Mouse (Mus musculus) inflammation-experienced regulatory T-cells (primary cell): ENCODE data around the gene Sephs1. TPM values are rescaled to one million over a fixed set of nuclear protein-coding genes. Genes with fewer than 3 reads are reported as not detected.

Experiments
- polyA plus RNA-seq, 2 experiments: library from polyadenylated mRNA; unstranded; fragments of 100-300 nt; shearing (Covaris generic); gene quantifications; one replicate each; pipeline ENCODE4 v1.2.1; 2017

Sephs1 gene
- polyA plus RNA-seq, result 10 to 100 TPM; 26.7 to 27.5 TPM

GRCm38 (mm10) chr2:4881350-4882248, at the start of gene Sephs1:
TSS of gene Sephs1 (plus strand) at chr2:4881564.

GRCm38 (mm10) chr2:4918860-4919739, 37.7 kb downstream of the Sephs1 start, which contains the start of gene Phyh:
TSS of gene Phyh (plus strand) at chr2:4919019.

Other genes with a start within 250 kb of the Sephs1 start
- 10 to 100 TPM; 66.5 to 73.6 TPM for gene Prpf18, start 229.5 kb upstream of the Sephs1 start, polyA plus RNA-seq
- under 1 TPM; 0.07 to 0.71 TPM for gene Bend7, start 163.7 kb upstream of the Sephs1 start, polyA plus RNA-seq
- gene Phyh, start 37.5 kb downstream of the Sephs1 start, polyA plus RNA-seq, result 10 to 100 TPM; 73.5 to 87.3 TPM
- under 1 TPM in 1 of 2 experiments, not detected in 1; 0.94 TPM for gene Ucma, start 94.6 kb downstream of the Sephs1 start, polyA plus RNA-seq
- gene Mcm10, start 131.2 kb downstream of the Sephs1 start, polyA plus RNA-seq, result 1 to 10 TPM in 1 of 2 experiments, under 1 TPM in 1; 0.93 to 3.7 TPM
- gene Optn, start 182.5 kb downstream of the Sephs1 start, polyA plus RNA-seq, result 1 to 10 TPM; 1.3 to 2.1 TPM